Mouse (Mus musculus): ENCODE data around the gene Rhod.
"Not testable (repeated sequence)": the region's sequence is repeated elsewhere in the genome, so short reads cannot be mapped to it uniquely, and the experiment has no call there.

The Rhod gene

DNA sequence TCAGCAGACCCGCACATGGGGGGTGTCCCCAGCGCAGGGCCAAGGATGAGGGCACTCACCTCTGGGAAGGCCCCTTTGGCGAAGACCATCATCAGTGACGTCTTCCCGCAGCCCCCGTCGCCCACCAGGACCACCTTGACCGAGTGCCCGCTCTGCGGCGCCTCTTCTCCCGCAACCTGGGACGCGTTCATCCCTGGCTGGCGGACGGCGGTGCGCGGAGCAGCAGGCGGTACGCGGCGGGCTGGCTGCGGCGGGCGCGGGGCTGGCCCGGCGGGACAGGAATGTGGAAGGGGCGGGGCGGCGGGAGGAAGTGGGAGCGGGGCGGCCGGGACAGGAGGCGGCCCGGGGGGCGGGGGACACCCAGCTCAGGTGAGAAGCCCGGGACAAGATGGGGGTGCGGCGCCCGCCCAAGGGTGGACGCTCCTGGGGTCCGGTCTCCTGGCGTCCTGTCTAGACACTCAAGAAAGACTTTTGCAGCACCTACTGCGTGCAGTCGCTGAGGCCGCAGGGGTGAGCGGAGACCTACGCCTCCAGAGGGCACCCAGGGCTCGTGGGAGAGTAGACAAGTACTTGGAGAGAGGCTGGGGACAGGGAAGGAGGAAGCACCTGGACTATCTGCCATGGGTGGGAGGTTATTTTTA, at the start of gene Rhod:
Gene Rhod, minus strand, starts transcription at position 272 of the 641 bp plus-strand sequence.
- peak; percentile 76 for DNase-seq

DNA sequence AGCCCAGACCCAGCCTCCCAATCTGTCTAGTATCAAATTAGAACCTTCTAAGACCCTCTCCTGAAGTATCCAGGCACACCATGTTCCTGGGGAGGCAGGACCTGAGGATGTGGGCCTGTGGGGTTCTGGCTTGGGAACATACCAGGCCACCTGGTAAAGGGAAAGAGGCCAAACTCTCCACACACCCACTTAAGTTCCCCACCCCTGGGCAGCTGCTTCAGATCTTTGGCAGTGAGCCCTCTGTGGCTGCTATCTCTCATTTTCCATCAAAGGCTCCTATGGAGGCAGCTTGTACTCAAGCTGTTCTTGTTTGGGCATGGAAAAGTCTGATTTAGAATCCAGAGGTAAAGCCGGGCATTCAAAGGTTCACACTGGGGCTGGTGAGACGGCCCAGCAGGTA, 48.6 kb upstream of the Rhod start:
- peak; percentile 41 for DNase-seq

DNA sequence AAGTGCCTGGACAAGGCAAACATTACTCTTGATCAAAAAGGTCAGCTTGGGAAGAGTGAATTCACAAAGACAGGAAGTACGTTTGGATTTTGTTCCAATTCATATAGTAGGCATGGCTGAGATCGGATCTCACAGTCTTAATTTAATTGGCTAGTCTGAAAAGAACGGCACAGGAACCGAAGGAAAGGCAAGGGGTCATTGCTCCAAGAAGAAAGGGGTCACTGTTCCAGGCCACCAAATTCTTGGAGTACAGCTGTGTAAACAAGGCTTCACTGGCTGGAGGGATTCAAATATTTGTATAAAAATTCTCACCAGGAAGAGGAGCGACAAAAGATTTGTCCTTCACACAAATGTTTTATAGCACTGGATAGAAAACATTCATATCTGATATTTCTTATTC, 45.8 kb upstream of the Rhod start:
- DNase-seq, result no peak

DNA sequence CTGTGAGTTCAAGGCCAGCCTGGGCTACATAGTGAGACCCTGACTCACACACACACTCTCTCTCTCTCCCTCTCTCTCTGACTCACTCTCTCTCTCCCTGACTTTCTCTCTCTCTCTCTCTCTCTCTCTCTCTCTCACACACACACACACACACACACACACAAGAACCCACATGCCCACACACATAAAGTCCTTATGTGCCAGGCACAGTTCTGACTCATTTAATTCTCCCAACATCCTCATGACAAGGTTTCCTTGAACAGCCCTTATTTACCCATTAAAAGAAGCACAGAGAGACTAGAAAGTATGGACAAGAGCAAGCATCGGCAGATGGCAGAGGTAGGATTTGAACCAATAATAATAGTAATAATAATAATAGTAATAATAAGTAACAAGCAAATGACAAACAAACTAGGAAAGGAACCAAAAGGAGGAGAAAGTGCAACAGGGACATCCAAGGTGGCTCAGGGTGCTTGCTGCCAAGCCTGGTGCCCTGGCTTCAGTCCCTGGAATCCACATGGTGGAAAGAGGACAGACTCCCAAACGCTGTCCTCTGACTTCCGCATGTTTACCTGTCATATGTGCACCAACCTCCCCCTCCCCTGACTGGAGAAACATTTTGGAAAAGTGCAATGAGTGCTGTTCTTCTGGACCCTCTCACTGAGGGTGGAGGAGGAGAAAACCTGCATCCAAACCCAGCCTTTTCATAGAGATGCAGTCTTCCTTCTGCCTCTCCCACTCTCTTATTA, 43.1 kb upstream of the Rhod start:
- no peak for DNase-seq

DNA sequence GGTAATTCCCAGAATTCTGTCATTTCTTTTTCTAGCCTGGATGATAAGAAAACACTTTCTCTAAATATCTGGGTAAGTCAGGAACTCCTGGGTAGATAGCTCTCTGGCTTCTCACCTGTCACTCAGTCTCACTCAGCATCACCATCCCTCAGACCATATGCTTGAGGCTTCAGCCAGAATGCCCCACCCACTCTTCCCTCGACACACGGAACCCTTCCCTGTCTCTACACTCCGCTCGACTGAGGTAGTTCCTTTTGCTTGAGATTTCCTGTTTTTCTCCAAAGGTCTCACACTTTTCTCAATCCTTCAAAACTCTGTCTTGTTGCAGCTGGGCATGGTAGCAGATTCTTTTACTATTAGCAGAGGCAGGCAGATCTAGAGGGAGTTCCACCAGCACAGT, 42.1 kb upstream of the Rhod start:
- DNase-seq, result no peak

DNA sequence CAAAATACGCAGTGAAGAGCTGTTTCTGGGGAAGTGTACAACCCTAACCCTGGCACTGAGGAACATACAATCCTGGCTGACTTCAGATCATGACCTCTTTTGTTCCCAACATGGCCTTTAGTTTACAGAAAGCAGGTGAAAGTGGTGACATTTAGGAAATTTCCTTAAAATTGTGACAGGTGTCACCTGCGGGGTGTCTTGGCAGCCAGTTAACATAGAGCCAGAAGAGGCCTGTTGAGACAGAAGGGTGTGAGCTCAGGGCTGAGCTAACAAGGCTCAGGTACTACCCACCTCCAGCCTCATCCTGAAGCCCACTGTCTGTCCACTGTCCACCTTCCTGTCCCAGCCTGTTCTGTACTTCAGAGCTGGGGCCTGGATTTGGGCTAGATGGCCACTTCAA, 40.8 kb upstream of the Rhod start:
- DNase-seq, result no peak

DNA sequence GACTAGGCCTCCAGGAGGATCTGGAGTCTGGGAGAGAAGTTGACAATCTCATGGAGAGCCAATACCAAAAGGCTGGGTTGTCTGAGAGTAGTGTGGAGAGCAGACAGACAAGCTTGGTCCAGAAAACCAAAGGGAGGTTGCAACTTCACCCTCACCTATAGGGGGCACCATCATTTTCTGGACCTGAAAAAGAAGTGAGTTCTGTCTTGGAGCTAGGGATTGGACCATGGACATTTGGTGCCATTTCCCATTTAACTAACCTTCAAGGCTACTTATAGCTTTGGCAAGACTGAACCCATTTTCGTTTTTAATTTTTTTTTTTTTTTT, 38.9 kb upstream of the Rhod start:
- no peak for DNase-seq

DNA sequence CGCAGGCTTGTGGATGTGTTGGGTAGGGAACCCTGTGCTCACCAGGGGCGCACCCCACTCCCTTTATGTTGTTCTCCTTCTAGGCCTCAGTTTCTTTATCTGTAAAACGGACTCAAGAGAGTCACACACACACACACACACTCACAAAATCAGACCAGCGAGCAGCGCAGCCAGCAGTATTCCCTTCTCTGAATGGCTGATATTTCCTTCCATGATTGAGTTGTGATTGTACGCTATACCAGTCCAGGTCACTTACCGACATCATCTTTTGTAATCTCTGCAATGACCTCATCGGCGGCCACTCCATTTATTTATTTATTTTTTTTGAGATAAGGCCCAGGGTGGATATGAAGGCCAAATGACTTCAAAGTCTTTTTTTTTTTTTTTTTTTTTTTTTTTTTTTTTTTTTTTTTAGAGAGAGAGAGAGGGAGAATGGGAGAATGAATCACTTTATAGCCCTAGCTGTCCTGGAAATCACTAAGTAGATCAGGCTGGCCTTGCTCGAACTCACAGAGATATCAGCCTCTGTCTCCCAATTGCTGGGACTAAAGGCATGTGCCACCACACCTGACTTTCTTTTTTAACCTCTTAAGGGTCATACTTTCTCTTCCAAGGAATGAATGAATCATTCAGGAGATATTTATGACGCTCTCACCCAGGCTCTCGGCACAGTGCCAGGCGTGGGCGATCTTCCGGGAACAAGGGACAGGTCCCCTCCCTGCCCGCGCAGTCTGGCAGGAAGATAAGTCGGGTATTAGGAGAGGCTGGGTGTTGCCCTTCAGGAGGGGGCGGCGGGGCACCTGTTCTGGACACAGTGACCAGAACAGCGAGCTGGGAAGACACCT, 38.3 kb upstream of the Rhod start, which contains the start of gene Syt12:
Gene Syt12, minus strand, starts transcription at position 103 of the 845 bp plus-strand sequence.
- peak; percentile 50 for DNase-seq

DNA sequence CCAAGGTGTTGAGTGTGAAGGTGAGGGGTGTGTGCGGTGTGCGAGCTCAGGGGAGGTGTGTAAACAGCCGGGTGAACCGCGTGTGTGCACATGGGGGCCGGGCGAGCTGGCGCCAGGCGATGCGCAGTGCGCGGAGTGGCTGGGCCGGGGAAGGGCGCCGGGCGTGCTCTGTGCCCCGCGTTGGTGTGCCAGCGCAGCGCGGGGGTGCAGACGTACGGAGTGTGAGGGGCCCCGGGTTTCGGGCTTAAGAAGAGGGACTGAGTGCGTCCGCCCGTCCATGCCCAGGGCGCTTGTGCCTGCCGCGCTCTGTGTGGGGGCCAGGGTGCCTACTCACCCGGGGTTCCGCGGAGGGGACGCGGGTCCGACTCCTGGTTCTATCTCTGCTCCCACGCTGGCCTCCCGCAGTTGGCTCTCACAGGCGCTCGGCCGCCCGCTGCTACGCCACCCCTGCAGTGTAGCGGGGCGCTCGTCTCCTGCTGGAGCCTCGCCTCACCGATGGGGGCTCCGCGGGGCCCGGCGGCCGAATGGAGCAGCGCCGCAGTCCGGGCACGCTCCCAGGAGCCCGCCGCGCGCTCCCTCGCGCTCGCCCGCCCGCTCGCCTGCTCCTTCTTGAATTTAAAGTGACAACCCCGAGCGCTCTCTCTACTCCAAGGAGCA, 37.5 kb upstream of the Rhod start:
- DNase-seq, result peak; percentile 28

DNA sequence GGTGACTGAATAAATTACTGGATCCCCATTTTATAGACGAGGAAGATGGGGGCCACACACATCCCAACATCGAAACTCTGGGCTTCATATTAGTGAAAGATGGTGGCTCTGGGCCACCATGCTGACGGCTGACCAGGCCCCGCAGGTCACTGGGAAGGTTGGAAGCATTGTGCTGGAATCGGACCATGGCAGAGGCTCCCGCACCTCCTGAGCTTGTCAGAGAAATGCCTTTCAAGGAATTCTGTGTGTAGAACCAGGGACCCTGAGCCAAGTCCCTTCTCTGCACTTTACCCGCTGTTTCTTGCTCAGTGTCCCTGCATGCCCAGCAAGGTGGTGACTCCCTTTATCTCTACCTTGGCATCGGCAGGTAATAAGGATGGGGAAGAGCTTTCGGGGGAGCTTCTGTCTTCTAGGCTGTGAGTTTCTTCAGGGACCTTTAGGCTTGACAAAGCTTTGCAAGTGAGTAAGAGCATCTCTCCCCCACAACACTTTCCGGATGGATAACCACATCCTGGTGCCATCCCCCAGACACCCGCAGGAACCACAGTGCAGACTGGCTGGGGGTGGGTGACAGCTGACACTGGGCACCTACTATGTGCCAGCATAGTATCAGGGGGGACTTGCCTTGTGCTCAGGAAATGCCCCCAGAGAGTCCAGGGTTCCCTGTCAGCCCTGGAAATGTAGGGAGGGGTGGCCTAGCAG, 36.1 kb upstream of the Rhod start:
- DNase-seq, result no peak

DNA sequence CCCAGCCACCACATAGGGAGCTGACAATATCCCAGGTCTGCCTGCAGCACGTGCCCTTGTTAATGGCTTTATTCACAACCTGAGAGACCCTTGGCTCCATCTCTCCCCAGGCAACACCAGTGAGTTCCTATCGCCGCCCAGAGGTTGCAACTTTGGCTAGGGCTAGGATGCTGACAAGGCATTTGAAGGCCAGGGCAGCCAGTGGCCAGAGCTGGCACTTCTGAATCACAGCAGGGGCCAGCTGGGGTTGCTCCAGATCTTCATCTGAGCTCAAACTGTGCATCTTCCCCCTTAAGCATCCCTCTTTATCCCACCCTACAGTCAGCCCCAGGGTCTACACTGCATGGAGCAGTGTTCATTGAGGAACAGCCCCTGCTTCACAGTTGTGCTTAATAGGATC, 35.5 kb upstream of the Rhod start:
- no peak for DNase-seq

DNA sequence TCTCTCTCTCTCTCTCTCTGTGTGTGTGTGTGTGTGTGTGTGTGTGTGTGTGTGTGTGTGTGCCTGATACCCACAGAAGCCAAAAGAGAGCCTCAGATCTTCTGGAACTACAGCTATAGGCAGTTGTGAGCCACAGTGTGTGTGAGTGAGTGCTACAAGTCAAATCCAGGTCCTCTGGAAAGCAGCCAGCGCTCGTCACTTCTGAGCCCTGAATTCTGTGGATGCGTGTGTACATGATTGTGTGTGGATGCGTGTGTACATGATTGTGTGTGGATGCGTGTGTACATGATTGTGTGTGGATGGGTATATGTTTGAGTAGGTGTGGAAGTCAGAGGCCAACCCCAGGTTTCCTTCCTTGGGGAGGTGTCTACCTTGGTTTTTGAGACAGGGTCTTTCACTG, 34.3 kb upstream of the Rhod start:
- no peak for DNase-seq

DNA sequence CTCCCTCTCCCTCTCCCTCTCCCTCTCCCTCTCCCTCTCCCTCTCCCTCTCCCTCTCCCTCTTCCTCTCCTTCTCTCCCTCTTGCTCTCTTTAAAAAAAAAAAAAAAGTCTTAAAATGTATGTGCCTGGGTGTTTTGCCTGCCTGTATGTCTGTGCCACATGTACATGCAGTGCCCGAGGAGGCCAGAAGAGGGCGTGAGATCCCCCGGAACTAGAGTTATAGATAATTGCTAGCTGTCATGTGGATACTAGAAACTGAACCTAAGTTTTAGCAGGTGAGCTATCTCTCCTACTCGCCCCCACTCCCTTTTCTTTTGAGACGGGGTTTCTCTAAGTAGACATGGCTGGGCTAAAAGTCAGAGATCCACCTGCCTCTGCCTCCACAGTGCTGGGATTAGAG, 29.1 kb upstream of the Rhod start:
- peak; percentile 25 for DNase-seq

DNA sequence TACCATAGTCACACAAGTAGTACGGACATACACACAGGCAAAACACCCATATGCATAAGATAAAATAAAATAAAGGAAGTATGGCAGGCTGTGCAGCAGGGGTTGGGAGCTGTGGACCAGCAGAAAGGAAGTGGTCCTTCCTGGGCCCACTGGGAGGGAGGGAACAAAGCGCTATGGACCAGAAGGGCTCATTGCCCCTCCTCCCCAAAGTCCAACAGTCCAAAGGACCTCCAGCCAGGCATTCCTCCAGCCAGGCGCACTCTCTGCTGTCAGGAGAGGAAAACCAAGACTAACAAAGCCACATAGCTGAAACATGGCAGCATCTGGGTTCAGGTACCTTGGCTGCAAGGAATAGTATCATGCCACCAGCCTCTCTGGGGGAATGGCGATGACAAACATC, 25.4 kb upstream of the Rhod start:
- DNase-seq, result no peak

DNA sequence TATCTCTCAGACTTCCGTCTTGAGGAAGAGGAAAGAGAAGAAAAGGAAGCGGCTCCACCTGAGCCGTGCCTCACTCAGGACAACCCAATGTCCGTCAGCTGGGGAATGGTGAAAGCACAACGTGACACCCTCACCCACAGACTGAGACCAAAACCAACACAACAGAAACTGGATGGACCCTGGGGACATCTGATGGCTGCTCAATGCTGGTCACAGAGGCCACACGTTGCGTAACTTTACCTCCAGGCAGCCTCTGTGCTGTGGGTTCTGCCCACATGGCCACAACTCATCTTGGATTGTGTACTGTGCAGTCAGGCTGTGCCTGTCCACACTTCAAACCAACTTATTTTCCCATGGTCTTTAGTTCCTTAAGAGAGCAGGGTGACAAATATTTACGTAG, 22.7 kb upstream of the Rhod start:
- DNase-seq, result no peak

DNA sequence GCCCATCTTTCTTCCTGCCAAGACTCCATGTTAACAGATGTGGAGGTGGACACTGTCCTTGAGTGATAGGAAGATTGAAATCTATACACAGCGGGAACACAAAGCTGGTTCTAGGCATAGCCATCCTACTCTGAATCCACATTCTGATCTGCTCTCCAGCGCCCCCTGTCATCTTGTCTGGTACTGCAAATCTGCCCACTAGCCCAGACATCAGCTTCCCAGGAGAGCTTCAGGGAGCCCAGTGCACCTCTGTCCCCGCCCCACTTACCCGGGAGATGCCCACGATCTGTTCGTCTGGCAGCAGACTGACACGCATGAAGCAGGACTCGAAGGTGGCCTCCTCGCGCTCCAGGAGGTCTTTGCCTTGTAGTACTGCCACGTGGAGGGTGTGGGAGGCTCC, 17.0 kb upstream of the Rhod start:
- peak; percentile 75 for DNase-seq

DNA sequence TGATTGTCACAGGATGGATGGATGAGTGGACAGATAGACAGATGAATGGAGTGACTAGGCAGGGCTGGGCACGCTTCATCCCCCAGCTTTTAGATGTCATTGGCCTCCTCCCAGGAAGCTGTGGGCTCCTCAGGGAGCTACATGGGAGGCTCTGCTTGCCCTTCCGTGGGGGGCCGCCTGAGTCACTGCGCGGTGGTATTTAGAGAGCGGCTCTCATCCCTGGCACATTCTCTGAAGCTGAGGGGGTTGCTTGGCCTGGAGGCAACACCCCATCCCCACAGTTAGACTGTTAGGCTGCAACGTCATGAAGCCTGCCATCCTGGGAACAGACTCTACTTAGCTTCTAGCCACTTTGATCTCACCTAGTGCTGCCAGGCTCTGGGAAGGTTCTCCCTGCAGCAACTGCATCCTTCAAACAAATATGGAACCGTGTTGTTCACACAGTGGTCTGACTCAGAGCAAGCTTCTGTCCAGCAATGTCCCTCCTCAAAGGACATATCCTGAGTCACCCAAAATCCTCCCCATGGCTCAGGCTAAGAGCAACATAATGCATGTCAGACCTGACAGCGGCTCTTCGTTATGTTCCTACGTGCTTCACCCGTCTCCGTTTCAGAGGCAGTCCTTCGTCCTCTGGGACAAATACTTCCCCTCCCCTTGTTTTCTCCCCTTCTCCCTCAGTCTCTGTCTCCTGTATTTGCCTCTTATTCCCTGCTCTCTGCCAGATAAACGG, 16.0 kb upstream of the Rhod start:
- no peak for DNase-seq

DNA sequence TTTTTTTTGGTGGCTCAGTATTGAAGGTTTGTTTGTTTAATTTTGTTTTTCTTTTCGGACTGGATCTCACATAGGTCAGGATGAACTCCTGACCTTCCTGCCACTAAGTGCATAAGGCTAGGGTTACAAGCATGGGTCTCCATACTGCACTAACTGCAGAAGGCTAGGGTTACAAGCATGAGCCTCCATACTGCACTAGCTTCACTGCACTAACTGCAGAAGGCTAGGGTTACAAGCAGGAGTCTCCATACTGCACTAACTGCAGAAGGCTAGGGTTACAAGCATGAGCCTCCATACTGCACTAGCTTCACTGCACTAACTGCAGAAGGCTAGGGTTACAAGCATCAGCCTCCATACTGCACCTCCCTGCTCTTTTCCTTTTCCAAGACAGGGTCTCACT, 14.8 kb upstream of the Rhod start:
- not testable (repeated sequence) for DNase-seq

DNA sequence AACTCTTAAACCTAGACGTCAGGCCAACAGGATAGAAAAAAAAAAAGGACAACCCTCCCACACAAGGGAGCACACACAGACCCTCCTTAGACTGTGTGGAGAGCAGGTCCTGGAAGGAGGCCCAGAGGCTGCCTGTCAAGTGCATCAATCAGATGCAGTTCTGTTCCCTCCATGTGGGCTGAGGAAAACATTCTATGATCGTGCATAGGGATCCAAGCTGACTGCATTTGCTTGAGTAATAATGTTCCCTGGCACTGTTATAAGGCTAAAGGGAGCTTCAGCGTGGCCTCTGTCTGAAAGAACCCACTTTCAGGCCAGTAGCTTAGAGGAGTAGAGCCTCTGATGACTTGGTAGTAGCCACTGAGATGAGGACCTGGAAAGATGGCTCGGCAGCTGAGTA, 13.3 kb upstream of the Rhod start:
- DNase-seq, result no peak

DNA sequence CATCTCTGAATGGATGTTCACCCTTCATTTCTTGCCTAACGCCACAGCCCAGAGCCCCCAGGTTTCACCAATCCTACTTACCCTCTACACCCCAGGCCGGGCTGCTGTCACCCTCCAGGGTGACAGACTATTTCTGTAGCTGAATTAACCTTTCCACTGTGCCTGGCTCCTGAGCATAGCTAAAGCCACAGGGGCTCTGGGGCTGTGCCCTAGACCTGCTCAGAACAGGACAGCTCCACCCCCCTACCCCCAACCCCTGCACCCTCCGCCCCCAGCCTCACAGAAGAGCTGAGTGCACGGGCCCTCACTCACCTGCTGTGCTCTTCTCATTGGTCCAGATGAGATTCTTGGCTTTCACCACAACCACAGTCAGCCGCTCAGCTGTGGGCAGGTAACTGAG, 12.7 kb upstream of the Rhod start:
- DNase-seq, result no peak

DNA sequence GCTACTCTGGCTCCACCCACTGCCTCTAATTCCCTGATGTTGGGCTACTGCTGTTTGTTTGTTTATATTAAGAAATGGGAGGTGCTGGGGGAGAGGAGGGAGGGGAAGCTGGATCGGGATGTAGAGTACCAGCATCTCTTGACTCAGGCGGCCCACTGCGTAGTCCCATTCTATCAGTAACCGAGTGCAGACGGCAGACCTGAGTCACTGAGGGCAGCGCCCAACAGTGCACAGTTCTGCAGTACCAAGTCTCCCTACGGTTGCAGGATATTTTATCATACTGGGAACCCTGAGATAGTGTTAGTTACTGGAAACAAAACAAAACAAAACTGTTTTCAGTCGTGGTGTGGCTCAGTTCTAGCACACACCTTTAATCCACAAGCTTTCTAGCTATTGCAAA, 11.9 kb upstream of the Rhod start:
- no peak for DNase-seq

DNA sequence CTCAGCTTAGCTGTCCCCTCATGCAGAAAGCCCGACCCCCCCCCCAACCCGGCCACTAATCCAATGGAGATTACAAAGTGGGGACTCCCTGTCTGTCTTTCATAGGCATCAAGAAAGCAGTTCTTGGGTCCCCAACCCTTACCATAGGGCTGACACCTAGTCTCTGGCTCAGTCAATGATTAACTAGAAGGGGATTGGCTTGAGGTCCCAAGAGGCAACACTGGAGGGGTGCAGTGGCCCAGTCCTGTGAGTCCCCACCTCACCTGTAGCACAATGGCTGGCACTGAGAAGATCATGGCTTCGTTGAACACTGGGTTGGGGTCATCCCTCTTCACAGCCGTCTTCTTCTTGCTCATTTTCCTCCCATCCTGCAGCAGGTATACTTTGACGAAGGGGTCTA, 11.4 kb upstream of the Rhod start:
- DNase-seq, result no peak
